Mouse (Mus musculus): ENCODE measurements around the gene Polr2g.

DNA sequence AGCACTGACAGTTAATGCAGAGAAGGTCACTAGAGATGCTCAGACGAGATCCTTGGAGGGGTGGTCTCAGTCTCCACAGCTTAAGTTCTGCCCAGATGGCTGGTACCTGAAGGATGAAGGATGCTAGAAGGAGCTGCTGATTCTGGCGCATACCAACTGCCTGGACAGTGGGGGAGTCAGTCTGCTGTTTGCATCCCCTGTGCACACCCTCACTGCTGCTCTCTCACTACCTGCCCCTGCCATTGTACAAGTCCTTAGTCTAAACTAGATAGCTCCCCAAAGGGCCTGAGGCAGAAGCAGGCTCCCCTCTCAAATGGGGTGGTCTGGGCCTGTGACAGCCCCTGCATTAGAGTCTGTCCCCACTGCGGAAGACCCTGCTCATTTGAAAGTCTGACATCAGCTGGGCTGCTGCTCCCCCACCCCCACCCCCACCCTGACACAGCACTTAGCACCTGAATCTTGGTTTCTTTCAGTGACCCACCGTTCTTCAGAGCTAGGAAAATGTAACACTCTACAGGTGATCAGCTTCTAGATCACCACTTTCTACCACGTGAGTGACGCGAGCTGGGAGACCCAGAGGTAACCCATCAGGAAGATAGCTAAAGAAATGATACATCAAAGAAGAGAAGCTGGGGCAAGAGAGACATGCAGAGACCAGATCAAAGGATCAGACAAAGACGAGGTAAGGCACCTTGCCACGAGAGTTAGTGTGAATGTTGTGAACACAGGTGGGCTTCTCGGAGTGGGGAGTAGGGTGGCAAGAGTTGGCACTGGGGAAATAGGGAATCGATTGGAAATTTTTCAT lies 40.9 kb upstream of the Polr2g start, which contains the start of gene Gng3:
- TF ChIP-seq EP300 (IDR thresholded peaks at IDR 0.05; ENCODE audit: low read depth) (no peak), CTCF (IDR thresholded peaks at IDR 0.05; ENCODE audit: low read depth) (no peak)

Measured in liver, embryonic 14.5 days (tissue).